Mouse (Mus musculus) testis, adult 2 months (tissue): ENCODE data around the gene Kcnip2.

Source experiments
- CTCF ChIP-seq: fragments of 200-500 bp; IDR thresholded peaks from 2 replicates; pipeline ENCODE4 v1.5.1; 2012; ENCODE audit warnings: low read depth, mild to moderate bottlenecking, inconsistent platforms, low read length, moderate library complexity; ENCODE audit not compliant: control insufficient read depth, insufficient read depth, insufficient replicate concordance
- POLR2A ChIP-seq: fragments of 200-500 bp; IDR thresholded peaks from 2 replicates; pipeline ENCODE4 v1.6.1; 2012; ENCODE audit warnings: low read depth, mild to moderate bottlenecking, inconsistent platforms, low read length, moderate library complexity; ENCODE audit not compliant: control insufficient read depth

DNA sequence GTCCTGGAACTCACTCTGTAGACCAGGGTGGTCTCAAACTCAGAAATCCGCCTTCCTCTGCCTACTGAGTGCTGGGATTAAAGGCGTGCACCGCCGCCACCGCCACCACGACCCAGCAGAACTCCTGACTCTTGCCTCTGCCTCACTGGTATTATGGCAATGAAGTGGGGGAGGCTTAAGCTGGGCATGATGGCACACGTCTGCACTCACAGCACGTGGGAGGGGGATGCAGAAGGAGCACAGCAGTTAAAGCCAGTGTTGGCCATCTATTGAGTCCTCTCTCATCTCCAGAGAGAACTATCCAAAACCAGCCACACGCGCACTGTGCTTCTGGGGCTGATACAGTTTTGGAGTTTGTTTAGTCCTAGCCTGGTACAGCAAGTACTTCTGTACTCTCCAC is 17.8 kb upstream of the Kcnip2 start:
- TF ChIP-seq POLR2A (no peak), CTCF (no peak)
